Mouse (Mus musculus): Measurements from ENCODE around the gene Ppara.
A peak's percentile ranks its signal among the peaks of the same experiment; 100 is the strongest.

The Ppara gene

DNA sequence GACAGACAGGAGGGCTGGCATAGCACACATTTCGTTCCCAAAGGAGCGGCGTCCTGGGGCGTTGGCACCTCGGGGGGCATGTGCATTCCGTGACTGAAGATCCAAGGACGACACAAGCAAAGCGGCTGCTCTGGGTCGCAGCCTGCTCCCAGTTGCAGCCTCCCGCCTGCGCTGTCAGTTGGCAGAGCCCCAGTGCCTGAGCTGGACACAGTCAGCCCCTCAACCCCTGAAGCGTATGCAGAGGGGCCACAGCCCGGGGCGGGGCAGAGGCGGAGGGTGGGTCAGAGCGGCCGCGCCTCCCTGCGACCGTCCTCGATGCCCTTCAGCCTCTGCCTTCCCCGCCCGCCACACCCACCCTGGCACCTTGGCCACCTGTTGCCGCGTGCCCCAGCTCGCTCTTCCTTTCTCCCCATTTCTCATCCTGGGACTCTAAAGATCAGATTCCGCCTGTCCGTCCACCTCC, at the start of gene Ppara:
TSS of gene Ppara (plus strand) at position 413 of the 463 bp plus-strand sequence.
- DNase-seq = peak; percentile 45

DNA sequence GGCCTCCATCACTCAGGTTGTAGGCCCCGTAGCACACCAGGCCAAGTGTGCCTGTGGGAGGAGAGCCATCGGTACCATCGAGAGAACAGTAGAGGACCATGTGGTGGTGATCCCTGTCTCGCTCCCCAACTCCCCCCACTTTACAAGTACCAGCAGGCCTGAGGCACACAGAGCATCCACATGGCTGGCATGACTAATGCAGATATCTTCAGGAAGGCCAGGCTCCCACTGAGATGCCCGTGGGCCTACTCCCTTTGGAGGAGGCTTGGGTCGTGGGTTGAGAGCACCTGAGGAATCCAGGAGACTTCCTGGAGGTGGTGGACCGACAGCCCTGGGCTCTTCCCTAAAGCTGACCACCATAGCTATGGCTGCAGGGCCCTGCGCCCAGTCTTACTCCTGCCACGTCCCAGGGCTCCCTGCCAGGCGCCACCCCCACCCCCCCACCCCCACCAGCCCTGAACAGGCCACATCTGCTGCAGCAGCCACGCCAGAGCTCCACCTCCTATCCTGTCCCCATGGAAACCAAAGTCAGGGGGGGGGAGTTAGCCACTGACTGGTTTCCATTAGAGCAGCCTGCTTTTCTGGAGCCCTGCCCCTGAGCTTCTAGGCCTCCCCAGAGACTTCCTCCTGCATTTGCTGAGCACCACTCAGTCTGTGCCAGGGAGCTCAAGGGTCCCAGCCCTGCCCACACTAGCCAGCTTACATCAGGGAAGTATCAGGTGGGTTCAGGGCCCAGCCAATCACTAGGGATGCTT, 48.0 kb upstream of the Ppara start:
- peak; percentile 49 for DNase-seq

DNA sequence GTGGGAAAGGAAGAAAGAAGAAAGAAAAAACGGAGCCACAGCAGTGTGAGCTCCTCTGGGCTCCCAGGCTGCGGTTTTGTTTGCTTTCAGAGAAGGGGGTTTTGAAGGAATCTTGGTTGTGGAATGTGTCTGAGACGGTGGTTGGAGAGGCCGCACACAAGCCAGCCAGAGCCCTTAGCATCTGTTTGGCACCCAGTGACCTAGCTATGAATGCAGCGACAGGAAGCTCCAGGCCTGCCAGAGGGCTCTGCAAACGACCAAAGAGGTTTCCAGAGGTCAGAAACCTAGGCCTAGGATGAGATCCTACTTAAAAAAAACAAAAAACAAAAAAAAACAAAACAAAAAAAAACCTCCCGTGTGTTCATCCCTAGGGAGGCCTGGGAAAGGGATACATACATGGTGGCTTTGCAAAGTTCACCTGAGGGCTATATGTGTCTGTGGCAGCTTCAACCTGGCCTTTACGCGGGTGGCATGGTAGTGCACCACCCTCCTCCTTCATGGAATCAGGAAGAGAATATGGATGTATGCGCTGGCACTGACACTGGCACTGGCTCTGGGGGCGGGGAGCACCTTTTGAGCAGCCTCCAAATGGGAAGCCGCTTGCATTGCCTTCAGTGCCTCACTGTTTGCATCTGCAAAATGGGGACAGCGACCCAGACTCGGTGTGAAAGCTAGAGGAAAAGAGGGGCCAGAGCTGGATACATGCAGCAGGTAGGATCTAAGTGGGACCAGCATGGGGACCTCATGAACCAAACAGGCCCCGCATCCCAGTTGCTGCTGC, 47.0 kb upstream of the Ppara start:
- DNase-seq = no peak

DNA sequence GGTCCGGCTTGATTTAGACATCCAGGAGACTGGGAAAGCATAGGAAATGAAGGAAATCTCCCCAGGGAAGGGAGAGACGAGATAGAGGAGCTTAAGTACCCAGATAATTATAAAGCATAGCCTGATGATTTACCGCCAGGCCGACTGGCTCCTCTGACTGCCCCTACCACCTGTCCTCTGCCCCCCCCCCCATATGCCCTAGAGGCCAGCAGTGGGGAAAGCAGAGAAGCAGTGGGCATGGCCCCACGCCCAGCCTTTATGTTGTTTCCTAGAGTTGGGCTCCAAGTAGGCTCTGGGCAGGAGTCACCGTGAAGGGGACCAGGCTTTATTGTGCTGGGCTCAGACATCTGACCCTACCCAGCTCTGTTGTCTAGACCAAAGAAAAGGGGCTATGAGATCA, 46.0 kb upstream of the Ppara start:
- no peak for DNase-seq

DNA sequence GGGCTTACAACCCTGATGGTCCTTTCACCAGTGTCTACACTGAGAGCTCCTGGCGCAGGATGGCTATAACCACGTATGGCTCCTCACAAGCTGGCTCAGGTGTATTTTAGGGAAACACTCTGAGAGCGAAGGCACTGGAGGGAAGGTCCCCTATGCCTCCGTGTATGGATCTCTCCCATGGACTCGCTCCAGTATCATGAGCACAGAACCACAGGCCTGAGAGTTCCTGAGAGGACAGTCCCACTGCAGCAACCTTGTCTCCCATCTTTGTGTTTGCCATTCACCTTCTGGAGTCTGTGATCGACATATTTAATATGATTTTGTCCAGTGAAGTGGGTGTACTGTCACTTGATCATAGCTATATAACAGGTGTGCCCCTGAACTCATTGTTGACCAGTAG, 45.3 kb upstream of the Ppara start:
- no peak for DNase-seq

DNA sequence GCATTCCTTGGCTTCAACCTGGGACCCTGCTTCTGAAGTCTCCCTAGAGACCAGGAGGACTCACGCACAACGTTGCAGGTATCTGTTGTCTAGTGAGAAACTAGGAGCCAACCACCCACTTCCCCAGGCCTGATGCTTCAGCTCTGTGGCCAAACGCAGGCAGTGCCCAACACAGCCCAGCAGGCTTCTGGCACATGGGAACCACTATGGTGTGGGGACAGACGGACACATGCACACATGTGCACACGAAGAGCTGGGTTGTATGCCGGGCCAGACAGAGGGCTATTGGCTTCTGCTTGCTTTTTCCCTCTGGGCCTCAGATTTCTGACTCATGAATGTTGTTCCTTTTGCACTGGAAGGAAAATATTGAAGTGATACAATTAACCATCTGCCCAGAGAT, 44.7 kb upstream of the Ppara start:
- no peak for DNase-seq

DNA sequence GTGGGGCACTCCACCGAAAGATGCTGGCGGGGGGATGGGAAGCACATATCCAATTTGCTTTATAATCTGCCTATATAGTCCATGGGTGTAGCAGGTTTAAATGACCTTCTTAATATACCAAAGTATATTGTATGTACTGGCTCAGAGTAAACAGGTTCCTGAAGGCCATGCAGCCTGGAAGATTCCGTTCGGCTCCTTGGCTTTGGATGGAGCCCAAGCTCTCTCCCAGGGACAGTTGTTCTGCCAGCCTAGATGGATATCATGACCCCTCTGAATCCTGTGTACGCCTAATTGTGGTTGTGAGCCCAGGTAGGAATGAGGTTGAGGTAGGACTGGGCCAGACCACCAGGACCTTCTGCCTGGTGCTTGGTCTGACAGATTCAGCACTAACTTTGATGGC, 43.9 kb upstream of the Ppara start:
- DNase-seq = no peak

DNA sequence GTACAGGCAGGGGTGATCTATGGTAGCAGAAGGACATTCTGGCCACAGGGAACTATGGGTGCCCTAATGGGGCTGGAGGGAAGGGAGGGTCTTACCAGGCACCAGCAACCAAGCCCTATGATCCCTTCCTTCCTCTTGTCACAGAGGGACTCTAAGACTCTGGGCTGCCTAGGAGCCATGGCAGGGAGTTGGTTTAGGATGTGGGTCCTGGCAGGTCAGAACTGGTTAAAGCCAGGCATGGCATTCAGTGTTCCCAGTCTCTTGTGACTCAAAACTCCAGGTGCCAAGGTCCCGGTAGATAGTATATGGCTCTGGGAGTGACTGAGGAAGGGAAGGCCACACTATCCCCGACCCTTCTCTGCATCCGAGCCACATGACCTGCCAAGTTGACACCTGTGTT, 41.7 kb upstream of the Ppara start:
- no peak for DNase-seq

DNA sequence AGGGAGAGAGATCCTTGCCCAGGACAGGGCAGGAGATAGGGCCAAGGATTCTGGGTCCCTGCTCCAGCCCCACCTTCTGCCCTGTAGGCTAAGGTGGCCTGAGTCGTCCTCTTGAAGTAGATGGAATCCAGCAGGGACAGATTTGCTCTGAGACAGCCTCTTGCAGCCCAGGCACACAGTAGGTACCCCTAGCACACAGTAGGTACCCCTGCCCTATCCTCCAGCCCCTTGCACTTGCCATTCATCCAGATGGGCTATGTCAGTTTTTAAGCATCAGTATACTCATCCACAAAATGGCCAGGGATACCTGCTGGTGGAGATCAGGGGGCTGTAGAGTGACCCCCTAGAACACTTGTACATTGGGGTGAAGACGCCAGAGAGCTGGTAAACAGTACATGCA, 41.0 kb upstream of the Ppara start:
- DNase-seq = no peak

DNA sequence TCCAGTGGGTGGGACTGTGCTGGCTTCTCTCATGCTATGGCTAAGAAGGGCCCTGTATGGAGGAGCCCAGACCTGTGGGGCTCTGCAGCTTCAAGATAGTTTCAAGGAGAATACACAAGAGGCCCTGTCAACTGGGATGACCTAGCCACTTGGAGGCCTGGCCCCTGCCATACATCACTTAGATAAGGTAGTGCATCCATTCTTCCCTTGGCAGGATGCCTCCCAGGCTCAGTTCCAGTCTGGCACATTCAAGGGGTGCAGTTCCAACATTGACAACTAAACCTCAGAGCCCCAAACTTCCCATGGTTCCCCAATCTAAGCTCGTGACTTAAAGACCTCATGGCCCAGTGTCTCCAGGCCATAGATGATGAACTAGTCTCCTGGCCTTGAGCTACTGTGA, 40.4 kb upstream of the Ppara start:
- no peak for DNase-seq

DNA sequence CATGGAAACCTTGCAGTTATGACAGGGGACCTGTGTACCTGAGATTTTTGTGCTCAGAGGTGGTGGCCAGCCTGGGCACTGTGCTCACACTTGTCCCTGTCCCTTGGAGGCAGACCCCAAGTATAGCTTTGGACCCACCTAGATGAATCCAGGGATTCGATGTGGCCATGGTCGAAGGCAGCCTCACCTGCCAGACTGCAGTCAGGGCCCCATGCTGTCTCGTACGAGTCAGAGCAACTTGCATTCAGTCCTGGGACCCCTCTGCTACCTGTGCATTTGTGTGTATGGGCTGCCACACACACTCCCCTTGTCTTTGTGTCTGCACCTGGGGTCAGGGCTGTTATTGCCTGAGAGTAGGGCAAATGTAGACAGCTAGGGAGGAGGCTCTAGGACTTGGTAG, 39.5 kb upstream of the Ppara start:
- DNase-seq = no peak

DNA sequence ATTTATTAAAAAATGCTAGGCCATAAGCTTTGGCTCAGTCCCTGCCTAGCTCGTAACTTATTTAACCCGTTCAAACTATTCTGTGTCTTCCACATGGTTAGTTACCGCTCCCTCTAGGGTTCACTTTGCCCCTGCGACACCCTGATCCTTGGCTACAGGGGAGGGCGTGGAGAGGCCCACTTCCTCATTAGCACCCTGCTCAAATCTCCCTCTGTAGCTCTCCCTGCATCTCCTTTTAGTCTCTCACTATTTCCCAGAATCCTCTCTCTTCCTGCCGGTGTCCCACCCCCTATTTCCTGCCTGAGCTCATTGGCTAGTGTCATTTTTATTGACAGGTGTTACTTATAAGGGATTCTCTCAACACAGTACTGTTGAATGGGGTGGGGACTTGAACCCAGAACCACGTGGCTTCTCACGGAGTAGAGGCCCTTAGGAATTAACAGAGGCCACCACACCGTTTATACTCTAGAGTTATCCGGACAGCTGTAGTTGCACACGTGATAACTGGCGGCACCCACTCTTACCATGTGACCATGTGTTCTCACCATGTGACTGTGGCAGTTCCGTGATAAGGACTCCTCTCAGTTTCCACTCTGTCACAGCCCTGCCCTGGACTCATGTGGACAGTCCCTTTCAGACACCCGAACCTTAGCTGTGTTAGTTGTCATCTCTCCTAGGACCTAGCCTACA, 36.3 kb upstream of the Ppara start:
- DNase-seq = no peak

DNA sequence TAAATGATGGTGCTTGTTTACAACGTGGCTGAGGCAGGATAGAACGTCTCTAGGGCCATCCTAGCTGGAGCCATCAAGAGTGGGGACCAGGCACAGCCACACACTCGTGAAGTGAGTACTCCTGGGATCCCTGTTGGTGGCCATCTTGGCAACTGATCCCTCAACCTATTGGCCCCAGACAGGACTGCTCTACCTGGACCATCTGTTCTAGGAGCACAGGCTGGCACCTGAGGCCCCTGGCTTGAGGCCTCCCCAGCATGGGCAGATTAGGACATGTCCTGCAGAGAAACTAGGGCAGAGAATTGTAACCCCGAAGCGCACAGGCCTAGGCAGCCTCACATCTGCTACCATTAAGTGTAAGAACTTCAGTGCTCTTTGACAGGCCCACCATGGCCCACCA, 35.3 kb upstream of the Ppara start:
- no peak for DNase-seq

DNA sequence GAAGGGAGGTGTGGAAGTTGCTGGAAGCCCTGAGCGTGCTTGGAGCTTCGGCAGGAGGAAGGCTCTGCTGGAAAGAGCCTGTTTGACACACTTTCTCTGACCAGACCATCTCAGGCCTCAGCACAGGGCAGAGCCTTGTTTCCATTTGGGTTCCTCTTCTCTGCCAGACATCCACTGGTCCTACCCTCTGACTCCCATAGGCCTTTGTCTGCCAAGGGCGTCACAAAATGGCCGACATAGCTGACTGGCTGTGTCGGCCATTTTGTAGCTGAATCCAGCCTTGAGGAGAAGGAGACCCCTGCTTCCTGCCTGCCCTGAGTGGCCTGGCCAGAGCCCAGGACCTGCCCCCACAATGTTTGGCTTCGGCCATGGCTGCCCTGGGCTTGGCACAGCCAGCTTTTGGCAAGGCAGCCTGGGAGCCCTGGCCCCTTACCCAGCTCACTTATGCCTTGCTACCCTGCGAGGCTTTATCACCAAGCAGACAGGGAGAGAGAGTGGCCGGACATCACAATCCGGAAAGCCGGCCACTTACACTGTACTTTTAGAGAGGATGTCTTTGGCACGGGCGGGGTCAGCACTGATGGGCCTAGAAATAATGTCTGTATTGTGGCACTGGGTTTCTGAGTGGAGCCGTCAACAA, 34.8 kb upstream of the Ppara start:
- no peak for DNase-seq

DNA sequence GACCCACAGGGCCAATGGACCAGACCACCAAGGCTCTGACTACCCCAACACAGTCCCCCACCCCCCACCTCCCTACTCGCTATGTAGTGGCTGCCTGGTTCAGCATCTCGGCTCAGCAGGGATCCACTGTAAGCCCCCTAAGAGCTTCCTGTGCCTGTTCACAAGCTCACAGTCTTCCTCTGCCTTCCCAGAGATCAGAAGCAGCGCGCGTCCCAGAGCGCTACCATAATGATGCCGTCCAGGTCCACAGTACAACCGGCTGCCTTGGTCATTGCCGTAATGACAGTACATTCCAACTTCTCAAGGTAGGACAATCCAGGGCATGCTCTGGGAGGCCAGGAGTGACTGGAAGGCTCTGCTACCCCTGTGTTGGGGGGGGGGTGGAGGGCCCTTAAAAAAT, 34.1 kb upstream of the Ppara start:
- DNase-seq = no peak

DNA sequence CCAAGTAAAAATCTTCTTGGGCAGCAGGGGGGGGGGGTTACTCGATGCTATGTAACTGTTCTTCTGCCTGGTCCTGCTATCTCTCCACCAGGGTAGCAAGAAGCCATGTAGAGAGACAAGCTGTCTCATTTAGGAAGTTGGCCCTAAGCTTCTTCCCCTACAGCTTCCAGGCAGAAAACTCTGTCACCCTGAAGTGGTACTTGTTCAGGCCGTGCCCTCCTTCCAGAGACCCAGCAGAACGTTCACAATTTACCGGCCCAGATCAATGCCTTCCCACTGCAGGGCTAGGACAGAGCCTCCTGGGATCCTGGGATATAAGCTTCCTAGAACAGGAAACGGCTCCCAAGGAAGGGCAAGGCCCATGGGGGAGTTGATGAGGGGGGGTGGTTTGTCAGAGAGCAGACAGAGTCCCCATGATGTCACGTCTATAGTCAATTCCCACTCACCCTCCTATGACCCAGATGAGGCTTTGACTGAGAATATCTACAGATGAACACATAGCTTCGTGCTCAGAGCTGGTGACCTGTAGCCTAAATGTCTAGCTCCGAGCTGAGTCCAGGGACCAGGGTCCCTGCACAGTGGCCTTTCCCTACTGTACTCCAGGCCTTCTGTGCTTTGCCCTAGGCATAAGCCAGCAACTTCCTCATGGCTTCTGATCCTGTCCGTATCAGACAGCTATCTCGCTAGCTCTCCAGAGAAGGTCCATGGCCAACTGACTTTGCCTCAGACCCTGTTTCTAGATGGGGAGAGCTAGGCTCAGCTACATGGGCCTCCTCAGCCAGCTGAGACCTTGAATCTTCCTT, 33.5 kb upstream of the Ppara start:
- DNase-seq = no peak

DNA sequence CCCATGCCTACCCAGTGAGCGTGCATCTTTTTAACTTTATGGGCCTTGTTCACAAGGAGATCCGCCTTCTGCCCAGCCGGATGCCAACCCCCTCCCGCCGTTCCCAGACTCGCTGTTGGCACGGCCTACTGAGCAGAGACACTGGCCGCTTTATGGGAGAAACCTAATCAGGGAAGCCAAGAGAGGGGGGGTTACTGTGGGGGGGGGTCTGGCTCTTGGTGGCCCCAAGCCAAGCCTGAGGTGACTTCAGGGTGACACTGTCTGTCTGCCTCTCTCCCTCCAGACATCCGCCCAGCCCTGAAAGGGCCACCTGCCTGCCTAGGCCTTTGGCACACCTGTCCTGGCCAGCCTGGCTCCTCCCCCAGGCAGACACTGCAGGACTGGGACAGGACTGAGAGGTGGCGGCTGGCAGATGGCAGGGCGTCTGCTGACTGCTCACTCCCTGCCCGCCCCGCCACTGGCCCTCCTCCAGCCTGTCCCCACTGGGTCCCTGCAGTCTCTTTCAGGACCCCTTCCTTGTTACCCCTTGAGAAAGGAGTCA, 32.3 kb upstream of the Ppara start:
- DNase-seq = peak; percentile 90

DNA sequence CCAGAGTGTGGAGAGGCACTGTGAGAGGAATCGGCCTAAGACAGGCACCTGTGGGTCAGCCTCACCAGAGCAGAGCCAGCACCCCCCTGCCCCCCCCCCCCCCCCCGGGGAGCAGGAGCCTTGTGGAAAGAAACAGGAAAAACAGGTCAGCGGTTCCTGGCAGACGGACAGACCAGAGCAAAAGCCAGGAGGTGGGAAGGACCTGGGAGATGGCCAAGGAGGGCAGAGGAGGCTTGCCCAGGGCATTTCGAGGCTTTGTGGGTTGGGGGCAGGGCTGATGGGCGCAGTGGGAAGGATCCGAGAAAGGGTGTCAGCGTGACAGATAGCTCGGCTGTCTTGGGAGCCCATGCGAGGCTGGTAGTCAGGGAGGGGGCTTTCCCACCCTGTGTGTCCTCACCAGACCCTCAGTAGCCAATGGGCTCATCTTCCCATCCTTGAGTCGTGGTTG, 31.6 kb upstream of the Ppara start:
- DNase-seq = peak; percentile 36

DNA sequence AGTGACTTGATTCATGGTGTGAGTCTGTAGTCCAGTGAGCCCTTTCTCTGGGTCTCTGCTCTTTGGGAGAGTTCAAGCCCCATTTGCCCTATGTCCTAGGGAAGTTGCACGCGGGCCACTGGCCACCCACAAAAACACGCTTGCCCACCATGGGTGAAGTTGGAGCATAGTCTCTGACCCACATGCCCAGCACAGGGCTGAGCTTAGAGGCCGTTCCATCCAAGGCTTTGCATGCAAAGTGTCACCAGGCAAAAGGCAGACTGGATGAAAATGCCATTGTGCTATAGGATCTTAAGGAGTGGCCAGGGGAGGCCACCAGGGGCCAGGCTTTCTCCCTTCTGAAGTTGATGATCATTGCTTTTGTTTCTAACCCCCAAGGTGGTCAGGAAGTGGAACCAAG, 30.9 kb upstream of the Ppara start:
- DNase-seq = no peak

DNA sequence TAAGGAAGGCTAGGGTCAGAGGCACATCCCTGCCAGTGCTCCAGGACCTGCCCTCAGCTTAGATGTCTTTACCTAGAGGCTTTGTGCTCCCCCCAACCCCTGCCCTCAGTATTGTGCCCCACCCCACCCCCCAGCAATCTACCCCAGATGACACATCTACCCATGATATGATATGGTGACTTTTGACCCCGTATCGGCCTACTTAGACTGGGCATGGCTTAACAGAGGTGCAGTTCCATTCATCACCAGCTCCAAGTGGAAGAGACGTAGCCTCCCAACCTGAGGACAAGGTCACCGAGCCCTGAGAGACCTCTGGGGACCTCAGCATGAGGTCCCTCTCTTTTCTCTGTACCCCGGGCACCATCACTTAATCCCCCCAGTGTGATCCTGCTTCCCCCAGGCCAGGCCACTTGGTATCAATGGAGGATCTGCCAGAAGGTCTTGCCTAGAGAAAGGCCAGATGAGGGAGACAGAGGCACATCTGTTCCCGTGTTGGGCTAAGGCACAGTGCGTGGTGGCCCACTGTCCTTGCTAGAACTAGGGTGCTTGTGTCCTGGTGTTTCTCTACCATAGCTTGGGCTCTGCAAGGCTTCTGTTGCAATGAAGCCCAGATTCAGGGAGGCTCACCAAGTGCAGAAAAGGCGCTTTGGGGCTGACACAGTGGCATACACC, 30.3 kb upstream of the Ppara start:
- no peak for DNase-seq

DNA sequence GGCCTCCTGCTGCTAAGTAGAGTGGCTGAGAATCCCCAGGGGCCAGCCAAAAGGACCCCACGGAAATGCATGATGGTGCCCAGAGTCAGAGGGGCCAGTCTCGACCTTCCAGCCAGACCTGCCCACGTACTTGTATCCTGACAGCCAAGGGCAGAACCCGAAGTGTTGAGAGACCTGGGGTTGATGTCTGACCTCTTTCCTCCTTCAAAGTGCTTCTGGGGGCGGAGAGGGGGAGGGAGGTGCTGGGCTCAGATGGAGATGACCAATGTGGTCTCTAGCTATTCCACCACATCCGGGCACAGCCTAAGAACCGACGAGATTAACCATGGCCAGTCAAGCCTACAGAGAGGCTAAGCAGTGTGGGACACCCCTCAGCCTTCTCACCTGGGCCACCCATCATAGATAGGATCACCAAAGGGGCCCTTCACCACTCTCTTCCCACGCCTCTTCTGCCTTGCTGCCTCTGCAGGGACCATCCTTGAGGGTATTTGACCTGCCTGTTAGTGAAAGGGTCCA, 29.7 kb upstream of the Ppara start:
- no peak for DNase-seq

Data from retina, postnatal 1 day (tissue).